Mouse (Mus musculus): ENCODE results near the gene F2rl3.

The F2rl3 gene

GRCm38 (mm10) chr8:72736868-72737267 is 24.8 kb upstream of the F2rl3 start:
- no peaks in the 10 kb centered on the region for H3K9me3 ChIP-seq (ENCODE audit: low read length)
- TF ChIP-seq POU5F1 (IDR thresholded peaks at IDR 0.05; ENCODE audit: borderline replicate concordance, low read length) (no peak), NANOG (IDR thresholded peaks at IDR 0.05; ENCODE audit: borderline replicate concordance, low read length) (no peak), CTCF (conservative IDR thresholded peaks at IDR 0.05; ENCODE audit: low read length) (no peak)
- H3K36me3 ChIP-seq (ENCODE audit: insufficient read depth, low read length), result peaks cover 93% of the 10 kb centered on the region
- no peaks in the 10 kb centered on the region for H3K27me3 ChIP-seq (ENCODE audit: insufficient read depth, low read length)
- no peak overlapping the region for H3K4me3 ChIP-seq (replicated peaks; ENCODE audit: low read length)
- H3K4me1 ChIP-seq (replicated peaks; ENCODE audit: low read depth, low read length), result peaks cover 69% of the 10 kb centered on the region

- Histone ChIP-seq H3K4me3 (replicated peaks; ENCODE audit: low read length) (no peak overlapping the region), H3K36me3 (ENCODE audit: insufficient read depth, low read length) (peaks cover 97% of the 10 kb centered on the region), H3K9me3 (ENCODE audit: low read length) (no peaks in the 10 kb centered on the region), H3K4me1 (replicated peaks; ENCODE audit: low read depth, low read length) (peaks cover 31% of the 10 kb centered on the region), H3K27me3 (ENCODE audit: insufficient read depth, low read length) (peaks cover 21% of the 10 kb centered on the region)
- TF ChIP-seq CTCF (conservative IDR thresholded peaks at IDR 0.05; ENCODE audit: low read length) (peak; percentile 80), NANOG (IDR thresholded peaks at IDR 0.05; ENCODE audit: borderline replicate concordance, low read length) (no peak)
These were observed 15.6 kb upstream of the F2rl3 start for GRCm38 (mm10) chr8:72746061-72746460.

- H3K4me3 ChIP-seq (replicated peaks; ENCODE audit: low read length), result peak overlapping the region; percentile 78
- TF ChIP-seq POU5F1 (IDR thresholded peaks at IDR 0.05; ENCODE audit: borderline replicate concordance, low read length), result no peak
- TF ChIP-seq NANOG (IDR thresholded peaks at IDR 0.05; ENCODE audit: borderline replicate concordance, low read length), result no peak
- no peak for TF ChIP-seq CTCF (conservative IDR thresholded peaks at IDR 0.05; ENCODE audit: low read length)
- peaks cover 21% of the 10 kb centered on the region for H3K27me3 ChIP-seq (ENCODE audit: insufficient read depth, low read length)
- no peaks in the 10 kb centered on the region for H3K9me3 ChIP-seq (ENCODE audit: low read length)
- H3K4me1 ChIP-seq (replicated peaks; ENCODE audit: low read depth, low read length), result peaks cover 28% of the 10 kb centered on the region
- peaks cover 95% of the 10 kb centered on the region for H3K36me3 ChIP-seq (ENCODE audit: insufficient read depth, low read length)
These were observed 11.8 kb upstream of the F2rl3 start for GRCm38 (mm10) chr8:72749846-72750245.

GRCm38 (mm10) chr8:72750266-72750665 is 11.4 kb upstream of the F2rl3 start:
- TF ChIP-seq POU5F1 (IDR thresholded peaks at IDR 0.05; ENCODE audit: borderline replicate concordance, low read length) (no peak), CTCF (conservative IDR thresholded peaks at IDR 0.05; ENCODE audit: low read length) (no peak)
- peak overlapping the region; percentile 78 for H3K4me3 ChIP-seq (replicated peaks; ENCODE audit: low read length)
- H3K36me3 ChIP-seq (ENCODE audit: insufficient read depth, low read length), result peaks cover 93% of the 10 kb centered on the region
- peaks cover 28% of the 10 kb centered on the region for H3K4me1 ChIP-seq (replicated peaks; ENCODE audit: low read depth, low read length)
- peaks cover 21% of the 10 kb centered on the region for H3K27me3 ChIP-seq (ENCODE audit: insufficient read depth, low read length)
- no peaks in the 10 kb centered on the region for H3K9me3 ChIP-seq (ENCODE audit: low read length)

GRCm38 (mm10) chr8:72751126-72751525 is 10.6 kb upstream of the F2rl3 start:
- H3K4me3 ChIP-seq (replicated peaks; ENCODE audit: low read length), result no peak overlapping the region
- H3K9me3 ChIP-seq (ENCODE audit: low read length), result no peaks in the 10 kb centered on the region
- TF ChIP-seq POU5F1 (IDR thresholded peaks at IDR 0.05; ENCODE audit: borderline replicate concordance, low read length) (no peak), NANOG (IDR thresholded peaks at IDR 0.05; ENCODE audit: borderline replicate concordance, low read length) (no peak), CTCF (conservative IDR thresholded peaks at IDR 0.05; ENCODE audit: low read length) (no peak)
- peaks cover 21% of the 10 kb centered on the region for H3K27me3 ChIP-seq (ENCODE audit: insufficient read depth, low read length)
- peaks cover 93% of the 10 kb centered on the region for H3K36me3 ChIP-seq (ENCODE audit: insufficient read depth, low read length)
- peaks cover 24% of the 10 kb centered on the region for H3K4me1 ChIP-seq (replicated peaks; ENCODE audit: low read depth, low read length)

GRCm38 (mm10) chr8:72752289-72752688 is 9.4 kb upstream of the F2rl3 start:
- Histone ChIP-seq H3K4me3 (replicated peaks; ENCODE audit: low read length) (no peak overlapping the region), H3K4me1 (replicated peaks; ENCODE audit: low read depth, low read length) (peaks cover 36% of the 10 kb centered on the region), H3K36me3 (ENCODE audit: insufficient read depth, low read length) (peaks cover 85% of the 10 kb centered on the region), H3K9me3 (ENCODE audit: low read length) (no peaks in the 10 kb centered on the region), H3K27me3 (ENCODE audit: insufficient read depth, low read length) (peaks cover 27% of the 10 kb centered on the region)
- TF ChIP-seq NANOG (IDR thresholded peaks at IDR 0.05; ENCODE audit: borderline replicate concordance, low read length) (no peak), POU5F1 (IDR thresholded peaks at IDR 0.05; ENCODE audit: borderline replicate concordance, low read length) (no peak), CTCF (conservative IDR thresholded peaks at IDR 0.05; ENCODE audit: low read length) (no peak)

GRCm38 (mm10) chr8:72753165-72753564 is 8.5 kb upstream of the F2rl3 start:
- Histone ChIP-seq H3K27me3 (ENCODE audit: insufficient read depth, low read length) (peaks cover 27% of the 10 kb centered on the region), H3K9me3 (ENCODE audit: low read length) (no peaks in the 10 kb centered on the region), H3K4me3 (replicated peaks; ENCODE audit: low read length) (no peak overlapping the region), H3K4me1 (replicated peaks; ENCODE audit: low read depth, low read length) (peaks cover 42% of the 10 kb centered on the region), H3K36me3 (ENCODE audit: insufficient read depth, low read length) (peaks cover 76% of the 10 kb centered on the region)
- TF ChIP-seq CTCF (conservative IDR thresholded peaks at IDR 0.05; ENCODE audit: low read length) (no peak), POU5F1 (IDR thresholded peaks at IDR 0.05; ENCODE audit: borderline replicate concordance, low read length) (no peak), NANOG (IDR thresholded peaks at IDR 0.05; ENCODE audit: borderline replicate concordance, low read length) (no peak)

- TF ChIP-seq CTCF (conservative IDR thresholded peaks at IDR 0.05; ENCODE audit: low read length) (no peak), POU5F1 (IDR thresholded peaks at IDR 0.05; ENCODE audit: borderline replicate concordance, low read length) (no peak), NANOG (IDR thresholded peaks at IDR 0.05; ENCODE audit: borderline replicate concordance, low read length) (no peak)
- H3K36me3 ChIP-seq (ENCODE audit: insufficient read depth, low read length), result peaks cover 70% of the 10 kb centered on the region
- H3K9me3 ChIP-seq (ENCODE audit: low read length), result no peaks in the 10 kb centered on the region
- H3K4me3 ChIP-seq (replicated peaks; ENCODE audit: low read length), result no peak overlapping the region
- peaks cover 22% of the 10 kb centered on the region for H3K27me3 ChIP-seq (ENCODE audit: insufficient read depth, low read length)
- H3K4me1 ChIP-seq (replicated peaks; ENCODE audit: low read depth, low read length), result peaks cover 42% of the 10 kb centered on the region
These were observed 7.9 kb upstream of the F2rl3 start for GRCm38 (mm10) chr8:72753781-72754180.

GRCm38 (mm10) chr8:72756031-72756430 is 5.6 kb upstream of the F2rl3 start:
- no peaks in the 10 kb centered on the region for H3K9me3 ChIP-seq (ENCODE audit: low read length)
- H3K36me3 ChIP-seq (ENCODE audit: insufficient read depth, low read length), result peaks cover 48% of the 10 kb centered on the region
- H3K27me3 ChIP-seq (ENCODE audit: insufficient read depth, low read length), result peaks cover 9% of the 10 kb centered on the region; the same call in 1 of the 2 replicates
- no peak for TF ChIP-seq POU5F1 (IDR thresholded peaks at IDR 0.05; ENCODE audit: borderline replicate concordance, low read length)
- 0 out of 2 replicates have a peak overlapping the region, but pooled peaks have one; percentile 74 for H3K4me3 ChIP-seq (replicated peaks; ENCODE audit: low read length)
- peaks cover 23% of the 10 kb centered on the region for H3K4me1 ChIP-seq (replicated peaks; ENCODE audit: low read depth, low read length)
